Mouse (Mus musculus) cerebellum, adult 9-11 months (tissue): ENCODE measurements around the gene Gm42674.

Experiments used
- DNase-seq: peaks from one replicate; pipeline ENCODE4 v3.0.0; 2022

The Gm42674 gene

DNA sequence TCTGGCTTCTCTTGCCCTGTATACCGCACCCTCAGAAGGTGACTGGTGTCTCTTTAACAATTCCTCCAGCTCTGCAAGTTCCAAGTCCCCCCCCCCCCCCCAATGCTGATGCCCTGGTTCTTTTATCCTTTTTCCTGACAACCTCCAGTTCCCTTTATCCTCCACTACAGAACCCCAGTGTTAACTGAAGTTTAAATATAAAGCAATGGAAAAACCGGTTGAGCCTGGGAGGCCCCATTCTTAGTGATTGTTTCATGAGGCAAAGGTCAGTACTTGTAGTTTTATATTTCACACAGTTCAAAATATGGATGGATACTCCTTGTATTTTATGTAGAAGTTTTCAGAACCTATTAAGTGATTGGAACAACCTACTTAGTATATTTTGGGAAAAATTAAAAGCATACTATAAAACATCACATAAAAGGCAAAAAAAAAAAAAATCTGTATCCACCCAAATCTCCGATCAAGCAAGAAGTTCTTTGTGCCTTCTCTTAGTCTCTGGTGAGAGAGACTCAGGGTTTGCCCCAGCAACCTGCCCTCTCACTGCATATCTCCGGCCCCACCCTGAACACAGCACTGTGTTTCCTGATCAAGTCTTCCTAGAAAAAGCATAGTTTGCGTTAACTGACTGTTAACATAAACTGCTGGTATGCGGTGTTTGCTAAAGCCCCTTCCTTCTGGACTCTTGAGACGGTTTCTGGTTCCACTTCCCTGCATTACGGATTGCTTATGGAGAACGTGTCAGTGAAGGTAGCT lies 24.7 kb downstream of the Gm42674 start:
- DNase-seq: no peak

DNA sequence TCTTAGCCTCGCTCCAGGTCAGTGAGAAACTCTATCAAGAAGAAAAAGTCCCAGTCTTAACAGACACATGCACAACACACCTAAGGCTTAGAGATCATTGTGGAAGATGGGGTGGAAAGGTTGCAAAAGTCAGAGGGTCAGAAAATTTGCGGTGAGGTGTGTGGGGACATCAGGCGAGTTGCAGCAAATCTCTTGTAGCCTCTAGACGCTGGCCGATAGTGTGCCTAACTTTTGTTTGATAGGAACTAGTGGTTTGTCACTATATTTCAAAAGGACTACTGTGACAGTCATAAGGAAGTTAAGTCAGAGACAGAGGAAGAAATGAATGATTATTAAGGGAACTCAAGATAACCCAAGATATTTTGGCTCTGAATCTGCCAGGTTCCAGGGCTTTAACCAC lies 25.7 kb downstream of the Gm42674 start:
- no peak for DNase-seq

DNA sequence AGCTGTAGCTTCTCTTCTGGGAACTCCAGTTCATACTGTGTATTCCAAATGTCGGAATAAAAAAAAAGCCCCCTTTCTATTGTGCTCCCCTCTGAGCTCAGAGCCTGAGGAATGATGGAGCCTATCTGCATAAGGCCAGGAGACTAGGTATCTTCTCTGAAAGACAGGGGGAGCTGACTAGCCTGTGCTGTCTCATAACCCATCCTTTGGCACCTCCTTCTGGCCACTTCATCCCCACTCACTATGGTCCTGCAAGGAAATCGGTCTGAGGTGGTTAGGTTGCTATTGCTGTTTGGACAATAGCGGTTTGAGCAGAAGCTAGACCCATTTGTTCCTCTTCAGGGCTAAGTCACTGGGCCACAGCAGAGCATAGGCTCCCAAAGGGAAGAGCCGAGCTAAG lies 26.1 kb downstream of the Gm42674 start:
- no peak for DNase-seq

DNA sequence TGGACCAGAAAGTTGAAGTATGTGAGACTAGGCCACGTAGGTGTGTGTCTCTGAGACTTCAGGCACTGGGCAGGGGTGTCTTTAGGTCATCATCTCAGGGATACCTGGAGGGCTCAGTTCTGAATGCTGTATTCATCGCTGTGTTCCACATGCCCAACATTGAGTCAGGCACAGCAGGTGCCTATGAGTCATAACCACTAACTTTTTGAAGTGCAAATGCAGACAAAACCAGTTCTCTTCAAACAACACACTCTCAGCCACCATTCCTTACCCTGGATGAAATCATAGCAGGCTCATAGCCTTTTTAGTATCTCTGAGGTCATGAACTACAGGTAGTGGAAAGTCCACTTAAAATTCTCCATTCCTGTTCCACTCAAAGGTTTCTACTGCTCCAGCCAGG lies 27.6 kb downstream of the Gm42674 start:
- DNase-seq: no peak

GRCm38 (mm10) chr3:90631984-90632383 lies 30.3 kb downstream of the Gm42674 start:
- no peak for DNase-seq

DNA sequence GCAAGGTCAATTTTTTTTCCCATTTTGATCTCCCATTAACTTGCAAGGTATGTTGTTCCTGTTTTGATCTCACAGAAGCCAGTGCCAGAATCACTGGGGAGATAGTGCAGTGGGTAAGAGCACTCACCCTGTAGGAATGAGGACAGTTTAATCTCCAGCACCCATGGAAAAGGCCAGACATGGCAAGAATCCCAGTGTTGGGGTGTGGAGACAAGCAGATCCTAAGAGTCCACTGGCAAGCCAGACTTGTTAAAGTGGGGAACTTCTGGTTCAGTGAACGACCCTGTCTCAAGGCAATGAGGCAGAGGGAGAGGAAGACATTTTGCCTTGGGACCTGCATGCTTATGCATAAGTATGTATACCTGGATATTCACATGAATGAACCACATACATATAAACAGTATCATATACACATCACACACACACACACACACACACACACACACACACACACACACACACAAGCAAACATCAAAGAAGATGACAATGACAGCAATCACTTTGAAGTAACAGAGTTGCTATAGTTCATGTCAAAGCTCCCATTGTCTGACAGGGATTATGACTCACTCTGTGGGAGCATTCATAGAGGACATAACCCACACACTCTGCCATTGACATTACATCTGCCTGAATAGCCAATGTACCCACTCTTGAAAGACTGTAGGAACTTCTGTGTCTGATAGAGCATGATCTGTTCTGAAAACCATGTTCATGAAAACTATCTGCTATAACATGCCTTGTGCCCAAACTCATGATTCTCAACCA lies 37.0 kb downstream of the Gm42674 start:
- no peak for DNase-seq

GRCm38 (mm10) chr3:90639511-90640154 lies 37.9 kb downstream of the Gm42674 start:
- DNase-seq: no peak

DNA sequence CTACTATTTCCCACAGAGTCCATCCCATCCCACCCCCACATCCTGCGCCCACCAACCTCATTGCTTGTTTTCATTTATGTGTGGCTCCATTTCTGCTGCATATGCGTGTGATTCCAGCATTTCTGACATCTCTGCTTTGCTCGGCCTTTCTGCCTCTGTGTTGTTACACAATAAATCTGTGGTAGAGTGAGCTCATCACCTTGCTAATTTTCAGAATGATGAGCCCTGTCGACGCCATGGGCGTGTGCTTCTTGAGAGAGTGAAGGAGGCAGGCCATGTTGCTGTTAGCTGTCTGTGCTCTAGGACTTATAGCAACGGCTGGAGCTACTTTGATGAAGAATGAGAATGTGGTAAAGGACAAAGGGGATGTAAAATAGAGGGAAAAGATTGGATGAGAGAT lies 39.3 kb downstream of the Gm42674 start:
- no peak for DNase-seq

GRCm38 (mm10) chr3:90644220-90644619 lies 42.5 kb downstream of the Gm42674 start:
- DNase-seq: no peak

GRCm38 (mm10) chr3:90647291-90647690 lies 45.6 kb downstream of the Gm42674 start:
- no peak for DNase-seq

DNA sequence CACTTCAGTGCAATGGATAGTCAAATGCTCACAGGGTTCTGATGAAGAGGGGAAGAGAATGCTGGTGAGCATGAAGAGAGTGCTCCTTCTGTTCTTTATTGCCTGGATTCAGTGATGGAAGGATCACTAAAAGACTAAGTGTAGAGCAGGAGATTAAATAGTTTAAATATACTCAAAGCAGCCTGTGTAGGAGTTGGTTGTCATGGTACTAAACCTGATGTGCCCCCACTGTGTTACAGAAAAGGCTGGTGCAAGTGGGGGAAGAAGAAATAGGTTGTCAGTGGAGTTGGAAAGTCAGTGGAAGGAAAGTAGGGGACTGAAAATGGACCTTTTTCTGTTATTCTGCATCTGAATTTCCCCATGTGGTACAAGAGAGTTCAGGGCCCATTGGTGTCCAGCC lies 47.3 kb downstream of the Gm42674 start:
- no peak for DNase-seq

DNA sequence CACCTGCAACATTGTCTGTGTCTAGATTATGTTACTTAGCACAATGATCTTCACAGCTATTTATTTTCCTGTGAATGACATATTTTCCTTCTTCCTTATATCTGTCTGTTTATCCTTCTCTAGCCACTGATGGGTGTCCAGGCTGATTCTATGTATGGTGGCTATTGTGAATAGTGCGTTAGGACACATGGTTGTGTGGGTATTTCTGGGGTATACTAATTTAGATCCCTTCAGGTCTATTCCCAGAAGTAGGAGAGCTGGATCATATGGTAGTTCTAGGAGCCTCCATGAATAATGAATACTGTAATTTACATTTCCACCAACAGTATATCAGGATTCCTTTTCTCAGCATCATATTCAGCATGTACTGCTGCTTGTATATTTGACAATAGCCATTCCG lies 48.1 kb downstream of the Gm42674 start:
- no peak for DNase-seq

DNA sequence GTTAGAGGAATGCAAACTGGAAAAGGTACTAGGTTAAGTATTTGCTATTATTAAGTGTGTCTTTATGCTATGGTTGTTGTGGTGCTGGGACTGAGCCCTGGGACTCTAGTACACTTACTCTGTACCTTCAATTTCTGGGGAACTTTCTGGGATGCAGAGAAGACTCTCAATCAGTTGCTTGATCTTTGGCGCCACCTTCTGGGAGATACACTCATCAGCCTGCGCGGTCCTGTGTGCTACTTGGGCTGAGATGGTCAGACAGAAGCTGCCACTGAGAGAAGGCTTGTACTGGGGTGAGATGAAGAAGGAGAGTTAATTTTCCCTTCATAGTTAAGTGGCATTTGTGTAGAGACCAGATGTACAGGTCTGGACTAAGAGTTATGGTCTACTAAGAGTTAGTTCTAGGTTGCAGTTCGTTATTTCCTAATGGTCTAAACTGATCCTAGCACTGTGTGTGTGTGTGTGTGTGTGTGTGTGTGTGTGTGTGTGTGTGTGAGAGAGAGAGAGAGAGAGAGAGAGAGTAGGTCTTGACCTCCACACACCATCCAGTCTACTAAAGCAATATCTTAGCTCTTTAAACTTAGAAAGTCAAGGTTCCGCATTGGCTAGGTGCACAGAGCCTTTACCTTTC lies 51.3 kb downstream of the Gm42674 start:
- peak; percentile 31 for DNase-seq

- DNase-seq: no peak
Measured at GRCm38 (mm10) chr3:90653717-90654116, 52.0 kb downstream of the Gm42674 start, which contains the start of gene S100a7a. S100a7a (plus strand) TSS chr3:90654017.
